Mouse (Mus musculus) ES-Bruce4 (cell line): ENCODE measurements at regions not wholly inside any gene's neighbourhood (a gene's known extent, or its start where the extent isn't known, plus 50 kb on each side); places are given as distances from the start of the nearest gene placed in this dataset.

Source experiments
- CTCF ChIP-seq: IDR thresholded peaks from one replicate; pipeline ENCODE4 v1.8.1; 2011; ENCODE audit warnings: low read depth, low read length
- EP300 ChIP-seq: IDR thresholded peaks from 2 replicates; pipeline ENCODE4 v1.6.1; 2011; ENCODE audit warnings: low read depth, low read length; ENCODE audit not compliant: insufficient read depth
- POLR2A ChIP-seq: IDR thresholded peaks from one replicate; pipeline ENCODE4 v1.8.1; 2011; ENCODE audit warnings: low read length; ENCODE audit not compliant: insufficient read depth

GRCm38 (mm10) chr1:79317194-79317593, 122.7 kb downstream of the Scg2 start:
- TF ChIP-seq CTCF (no peak), POLR2A (no peak), EP300 (no peak)
